Mouse (Mus musculus) embryonic fibroblast, embryonic 13.5 days (primary cell): ENCODE measurements at regions not wholly inside any gene's neighbourhood (a gene's known extent, or its start where the extent isn't known, plus 50 kb on each side); places are given as distances from the start of the nearest gene placed in this dataset.

Source experiments
- CTCF ChIP-seq: IDR thresholded peaks from 2 replicates; pipeline ENCODE4 v1.5.1; 2011; ENCODE audit warnings: mild to moderate bottlenecking, control low read depth, low read length, moderate library complexity, borderline replicate concordance; ENCODE audit not compliant: insufficient read depth
- POLR2A ChIP-seq: IDR thresholded peaks from 2 replicates; pipeline ENCODE4 v1.6.1; 2011; ENCODE audit warnings: low read depth, mild to moderate bottlenecking, control low read depth, low read length, moderate library complexity

DNA sequence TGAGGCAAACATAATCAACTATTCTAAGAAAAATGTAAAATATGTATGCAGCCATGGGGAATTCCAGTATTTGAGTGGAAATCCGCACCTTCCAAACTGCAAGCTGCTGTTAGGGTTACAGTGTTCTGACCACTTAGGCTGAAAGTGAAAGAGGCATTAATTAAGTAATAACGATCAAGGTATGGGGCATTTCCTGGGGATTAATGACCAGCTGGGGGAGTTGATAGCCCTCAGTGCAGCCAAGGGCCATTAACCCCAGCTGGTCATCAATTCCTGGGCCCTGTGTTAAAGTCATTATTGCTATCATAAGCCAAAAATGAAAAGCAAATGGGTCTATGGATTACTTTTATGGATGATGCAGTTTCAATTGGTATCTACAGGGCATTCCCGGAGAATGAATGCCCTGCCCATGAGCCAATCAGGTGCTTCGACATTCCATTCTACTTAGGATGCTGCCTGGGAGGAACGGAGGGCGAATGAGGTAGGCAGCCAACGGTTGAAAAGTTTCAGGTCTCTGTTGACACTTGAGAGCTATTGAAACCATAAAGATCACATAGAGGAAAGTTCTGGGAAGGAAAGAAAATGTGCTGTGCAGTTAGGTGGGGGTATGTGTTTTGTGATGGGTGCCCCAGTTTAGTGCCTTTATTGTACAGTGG is 257.2 kb upstream of the Dph6 start:
- TF ChIP-seq CTCF (no peak), POLR2A (no peak)
